Comparison of ENCODE assay signal across 8 mouse cellular contexts in the genomic region with DNA sequence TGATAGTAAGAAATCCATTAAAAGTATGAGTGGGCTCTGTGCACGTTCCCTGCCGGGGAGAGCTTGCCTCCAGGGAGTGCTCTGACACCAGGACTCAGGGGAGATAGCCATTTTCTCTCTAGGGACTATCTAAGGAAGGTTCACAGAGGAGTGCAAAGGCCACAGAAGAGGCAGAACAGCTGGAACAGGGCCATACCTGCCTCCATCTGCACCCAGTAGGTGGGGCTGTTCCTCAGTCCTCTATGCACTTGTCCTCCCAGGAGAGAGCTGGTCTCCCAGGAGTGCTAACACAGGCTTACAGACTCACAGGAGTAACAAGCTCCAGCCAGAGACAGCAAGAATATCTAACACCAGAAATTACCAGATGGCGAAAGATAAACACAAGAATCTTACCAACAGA.
DNase-seq lines count a peak whose midpoint lies in the region; ATAC-seq and TF ChIP-seq lines count a peak whose summit lies in the region.

No protein-coding gene starts in this region.

- no peak overlapping the region for H3K4me2 ChIP-seq in hindbrain, embryonic 16.5 days (ENCODE audit: low read length)

- no peak overlapping the region for H3K4me3 ChIP-seq in small intestine, adult 2 months (ENCODE audit: low read depth, low read length)
- no peak overlapping the region for H3K4me3 ChIP-seq in hindbrain, embryonic 16.5 days (ENCODE audit: low read length)

- no peaks in the 10 kb centered on the region for H3K27me3 ChIP-seq in small intestine, adult 2 months (ENCODE audit: control insufficient read depth, insufficient read depth, low read length)
- no peaks in the 10 kb centered on the region for H3K27me3 ChIP-seq in hindbrain, embryonic 16.5 days (replicated peaks; ENCODE audit: control insufficient read depth, insufficient read depth, low read length)

- peak; percentile 4 for DNase-seq in right cerebral cortex, adult 18-20 months
- DNase-seq in right cerebral cortex, postnatal 14 days, result no peak
- DNase-seq in adrenal gland, postnatal 25 days, result peak; percentile 38
- DNase-seq in gastrocnemius, postnatal 25 days, result peak; percentile 25
- peak; percentile 58 to 63 for DNase-seq in kidney, postnatal 25 days
- no peak for DNase-seq in retina, embryonic 14.5 days (ENCODE audit: low spot score)

- no peaks in the 10 kb centered on the region for H3K4me1 ChIP-seq in small intestine, adult 2 months (ENCODE audit: control insufficient read depth, insufficient read depth, insufficient read length, low read length)
- no peaks in the 10 kb centered on the region for H3K4me1 ChIP-seq in hindbrain, embryonic 16.5 days (ENCODE audit: control insufficient read depth, insufficient read depth, low read depth, low read length)

- H3K9ac ChIP-seq in hindbrain, embryonic 16.5 days (ENCODE audit: low read depth, low read length), result no peak overlapping the region

- no peaks in the 10 kb centered on the region for H3K36me3 ChIP-seq in small intestine, adult 2 months (ENCODE audit: control insufficient read depth, insufficient read depth, low read length)
- no peaks in the 10 kb centered on the region for H3K36me3 ChIP-seq in hindbrain, embryonic 16.5 days (ENCODE audit: control insufficient read depth, insufficient read depth, low read length)

- TF ChIP-seq POLR2A in small intestine, adult 2 months (IDR thresholded peaks at IDR 0.05; ENCODE audit: low read depth, low read length), result no peak

- WGBS in small intestine, adult 2 months, result 54% methylated on average over 3 of the region's 3 CpGs
- 76% methylated on average over 3 of the region's 3 CpGs for WGBS in hindbrain, embryonic 16.5 days

- H3K27ac ChIP-seq in small intestine, adult 2 months (ENCODE audit: insufficient read depth, low read depth, low read length), result no peak overlapping the region
- H3K27ac ChIP-seq in hindbrain, embryonic 16.5 days (ENCODE audit: low read depth, low read length), result no peak overlapping the region

- peak; percentile 46; the same call in 1 of the 2 replicates for TF ChIP-seq CTCF in small intestine, adult 2 months (IDR thresholded peaks at IDR 0.05; ENCODE audit: extremely low read depth, insufficient read length, insufficient replicate concordance, low read depth, low read length)

- ATAC-seq in hindbrain, embryonic 16.5 days, result no peak

- H3K9me3 ChIP-seq in hindbrain, embryonic 16.5 days (ENCODE audit: control insufficient read depth, low read length), result no peaks in the 10 kb centered on the region

Comparison
In these comparisons a context has a peak if more than half of its experiments do, and no peak if none do; other contexts are left out.
1. DNase-seq: peak in right cerebral cortex, adult 18-20 months (single experiment), adrenal gland, postnatal 25 days (single experiment), gastrocnemius, postnatal 25 days (single experiment) and kidney, postnatal 25 days (2 of 2); none in right cerebral cortex, postnatal 14 days (single experiment) and retina, embryonic 14.5 days (single experiment).